Mouse (Mus musculus): Measurements from ENCODE around the gene Nlgn3. TPM values are rescaled to one million over a fixed set of nuclear protein-coding genes. Genes with fewer than 3 reads are reported as not detected.
A peak's percentile ranks its signal among the peaks of the same experiment; 100 is the strongest.
"Not testable (repeated sequence)": the region's sequence is repeated elsewhere in the genome, so short reads cannot be mapped to it uniquely, and the experiment has no call there.

Nlgn3 gene
- polyA plus RNA-seq, 1 experiment from 2014 or later = 25.1 TPM

DNA sequence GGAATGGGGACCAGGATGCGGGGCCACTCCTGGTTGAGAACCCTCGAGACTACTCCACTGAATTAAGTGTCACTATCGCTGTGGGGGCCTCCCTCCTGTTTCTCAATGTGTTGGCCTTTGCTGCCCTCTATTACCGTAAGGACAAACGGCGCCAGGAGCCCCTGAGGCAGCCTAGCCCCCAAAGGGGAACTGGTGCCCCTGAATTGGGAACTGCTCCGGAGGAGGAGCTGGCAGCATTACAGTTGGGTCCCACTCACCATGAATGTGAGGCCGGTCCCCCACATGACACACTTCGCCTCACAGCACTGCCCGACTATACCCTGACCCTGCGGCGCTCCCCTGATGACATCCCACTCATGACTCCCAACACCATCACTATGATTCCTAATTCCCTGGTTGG, 20.8 kb downstream of the Nlgn3 start:
- no peaks in the 10 kb centered on the region for H3K9me3 ChIP-seq (ENCODE audit: control insufficient read depth, low read length)
- ATAC-seq (ENCODE audit: insufficient read depth, low FRiP score, low TSS enrichment) = no peak
- H3K4me1 ChIP-seq (ENCODE audit: control insufficient read depth, insufficient read depth, low read length) = no peaks in the 10 kb centered on the region
- no peak overlapping the region for H3K27ac ChIP-seq (ENCODE audit: low read depth, low read length)
- no peak overlapping the region for H3K9ac ChIP-seq (ENCODE audit: low read length)
- DNase-seq (ENCODE audit: low spot score) = no peak
- 91% methylated on average over 12 of the region's 12 CpGs for WGBS
- no peaks in the 10 kb centered on the region for H3K27me3 ChIP-seq (ENCODE audit: control insufficient read depth, insufficient read depth, low read length)
- H3K4me3 ChIP-seq (ENCODE audit: low read depth, low read length) = no peak overlapping the region
- no peak overlapping the region for H3K4me2 ChIP-seq (ENCODE audit: low read depth)
- no peaks in the 10 kb centered on the region for H3K36me3 ChIP-seq (ENCODE audit: control insufficient read depth, insufficient read depth, low read length)

DNA sequence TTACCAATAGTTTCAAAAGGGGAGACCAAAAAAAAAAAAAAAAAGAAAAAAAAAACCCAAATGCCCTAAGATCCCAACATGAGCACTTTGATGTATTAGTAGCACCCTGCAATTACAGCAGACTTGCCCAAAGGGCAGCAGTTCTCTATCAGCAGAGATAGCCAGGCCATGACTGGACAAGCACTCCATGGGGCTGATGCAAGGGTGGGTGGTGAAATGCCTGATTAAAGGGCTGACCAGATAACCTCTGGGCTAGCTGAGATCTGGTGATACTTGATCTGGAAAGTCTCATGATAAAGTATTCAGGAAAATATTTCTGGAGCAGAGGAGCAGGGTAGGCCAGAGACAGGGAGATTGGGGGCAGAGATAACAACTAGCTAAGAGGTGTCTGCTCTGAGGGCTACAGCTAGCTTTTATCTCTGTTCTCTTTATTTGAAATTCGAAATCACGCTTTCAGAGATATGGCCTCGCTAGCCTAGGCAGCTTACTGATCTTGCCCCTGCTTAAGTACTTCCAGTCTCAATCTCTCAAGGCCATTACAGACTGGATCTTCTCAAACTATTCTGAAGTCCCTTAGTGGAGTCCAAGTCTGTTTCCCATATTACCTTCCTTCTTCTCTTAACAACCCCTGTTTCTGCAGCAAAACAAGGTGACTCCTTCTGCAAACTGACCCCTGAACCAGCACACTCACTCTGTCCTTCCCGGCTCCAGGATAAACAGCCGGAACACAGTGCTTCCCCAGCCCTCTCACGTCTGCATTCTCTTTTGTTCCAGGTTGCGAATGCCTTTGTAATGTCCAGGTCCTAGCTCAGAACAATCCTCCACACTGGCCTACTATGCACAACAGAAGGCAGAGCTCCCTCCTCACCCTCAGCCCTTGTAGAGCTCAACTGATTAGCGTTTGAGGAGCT, 27.3 kb downstream of the Nlgn3 start:
- H3K4me1 ChIP-seq (ENCODE audit: control insufficient read depth, insufficient read depth, low read length) = no peaks in the 10 kb centered on the region
- no peak overlapping the region for H3K9ac ChIP-seq (ENCODE audit: low read length)
- WGBS = 57% methylated on average over 8 of the region's 8 CpGs
- H3K9me3 ChIP-seq (ENCODE audit: control insufficient read depth, low read length) = no peaks in the 10 kb centered on the region
- H3K4me2 ChIP-seq (ENCODE audit: low read depth) = no peak overlapping the region
- ATAC-seq (ENCODE audit: insufficient read depth, low FRiP score, low TSS enrichment) = no peak
- no peaks in the 10 kb centered on the region for H3K36me3 ChIP-seq (ENCODE audit: control insufficient read depth, insufficient read depth, low read length)
- no peak for DNase-seq (ENCODE audit: low spot score)
- H3K27ac ChIP-seq (ENCODE audit: low read depth, low read length) = no peak overlapping the region
- no peak overlapping the region for H3K4me3 ChIP-seq (ENCODE audit: low read depth, low read length)
- H3K27me3 ChIP-seq (ENCODE audit: control insufficient read depth, insufficient read depth, low read length) = no peaks in the 10 kb centered on the region

DNA sequence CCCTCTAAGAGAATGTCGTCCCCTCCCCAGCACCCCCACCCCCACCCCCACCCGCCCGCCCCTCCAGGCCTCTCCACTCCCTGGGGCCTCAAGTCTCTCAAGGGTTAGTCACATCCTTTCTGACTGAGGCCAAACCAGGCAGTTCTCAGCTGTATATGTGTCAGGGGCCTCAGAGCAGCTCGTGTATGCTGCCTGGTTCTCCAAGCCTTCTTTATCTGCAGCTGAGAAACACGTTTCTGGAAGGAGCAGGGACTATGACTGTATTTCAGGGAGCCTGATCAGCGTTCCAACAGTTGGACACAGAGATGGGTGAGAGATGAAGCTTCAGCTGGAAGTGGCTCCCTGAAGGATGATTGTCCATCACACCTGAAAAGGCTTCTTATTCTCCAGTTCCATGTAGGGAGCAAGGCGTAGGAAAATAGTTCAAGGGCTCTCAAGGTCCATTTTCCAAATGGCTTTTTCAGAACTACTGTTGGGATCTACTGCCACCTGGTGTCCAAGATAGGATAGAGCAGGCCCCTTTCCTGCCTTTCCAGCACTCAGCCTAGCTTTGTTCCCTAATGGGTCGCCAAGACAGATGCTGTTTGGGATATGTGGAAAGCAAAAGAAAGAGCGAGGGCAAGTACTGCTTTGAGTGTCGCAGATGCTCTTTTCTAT, 30.5 kb downstream of the Nlgn3 start:
- Histone ChIP-seq H3K4me2 (ENCODE audit: low read depth) (no peak overlapping the region), H3K9ac (ENCODE audit: low read length) (no peak overlapping the region), H3K27ac (ENCODE audit: low read depth, low read length) (no peak overlapping the region), H3K27me3 (ENCODE audit: control insufficient read depth, insufficient read depth, low read length) (no peaks in the 10 kb centered on the region), H3K4me1 (ENCODE audit: control insufficient read depth, insufficient read depth, low read length) (no peaks in the 10 kb centered on the region), H3K4me3 (ENCODE audit: low read depth, low read length) (no peak overlapping the region), H3K36me3 (ENCODE audit: control insufficient read depth, insufficient read depth, low read length) (no peaks in the 10 kb centered on the region), H3K9me3 (ENCODE audit: control insufficient read depth, low read length) (no peaks in the 10 kb centered on the region)
- WGBS = 28% methylated on average over 8 of the region's 10 CpGs
- ATAC-seq (ENCODE audit: insufficient read depth, low FRiP score, low TSS enrichment) = no peak
- peak; percentile 74 for DNase-seq (ENCODE audit: low spot score)

DNA sequence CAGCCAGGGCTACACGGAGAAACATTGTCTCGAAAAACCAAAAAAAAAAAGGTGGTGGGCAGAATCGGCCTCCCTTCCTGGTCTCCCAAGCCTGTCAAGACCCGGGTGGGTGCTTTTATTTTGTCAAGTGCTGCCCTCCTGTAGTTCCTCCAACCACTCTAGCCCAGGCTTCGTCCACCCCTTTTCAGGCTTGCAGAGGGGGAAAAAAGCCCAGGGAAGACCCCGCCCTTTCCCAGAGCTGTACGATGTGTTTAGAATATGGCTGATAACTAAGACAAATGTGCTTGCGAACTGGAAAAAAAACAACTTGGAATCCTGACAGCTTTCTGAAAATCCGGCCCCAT, 33.0 kb downstream of the Nlgn3 start:
- DNase-seq (ENCODE audit: low spot score) = no peak

DNA sequence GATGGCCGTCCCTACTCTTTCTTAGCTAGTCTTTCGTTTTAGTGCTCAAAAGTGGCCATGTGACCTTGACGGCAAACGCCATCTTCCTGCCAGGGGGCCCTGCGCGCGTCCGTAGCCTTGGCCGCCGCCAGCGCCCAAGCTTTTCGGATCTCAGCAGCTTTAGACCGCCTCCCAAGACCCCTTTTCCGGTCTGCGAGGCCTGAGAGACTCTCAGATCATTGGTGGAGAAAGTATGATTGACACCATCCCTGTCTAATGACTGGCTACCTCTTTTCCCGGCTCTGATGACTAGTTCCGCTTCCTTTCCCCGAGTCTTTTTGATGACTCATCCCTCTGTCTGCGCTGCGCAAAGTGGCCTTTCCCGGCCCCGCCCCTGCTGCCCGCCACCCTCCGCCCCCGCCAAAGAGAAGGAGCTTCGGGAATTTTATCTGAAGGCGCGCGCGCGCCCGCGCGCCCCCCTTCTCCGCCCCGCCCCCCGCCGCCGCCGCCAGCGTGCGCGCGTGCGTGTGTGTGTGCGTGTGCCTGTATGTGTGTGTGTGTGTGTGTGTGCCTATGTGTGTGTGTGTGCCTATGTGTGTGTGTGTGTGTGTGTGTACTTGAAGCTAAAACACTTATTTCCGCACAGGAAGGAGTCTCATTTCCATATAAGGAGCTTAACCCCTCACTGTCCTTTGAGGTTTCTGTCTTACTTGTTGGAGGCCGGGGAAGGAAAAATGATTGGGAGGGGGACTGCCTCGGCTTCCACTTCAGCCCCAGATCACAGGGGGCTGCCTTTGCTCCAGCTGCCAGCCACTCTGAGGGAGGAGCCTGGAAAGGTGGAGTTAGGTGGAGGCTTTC, 33.6 kb downstream of the Nlgn3 start:
- DNase-seq (ENCODE audit: low spot score) = peak; percentile 88
- Histone ChIP-seq H3K27ac (ENCODE audit: low read depth, low read length) (peak overlapping the region; percentile 79), H3K4me1 (ENCODE audit: control insufficient read depth, insufficient read depth, low read length) (no peaks in the 10 kb centered on the region), H3K4me2 (ENCODE audit: low read depth) (peak overlapping the region; percentile 41), H3K4me3 (ENCODE audit: low read depth, low read length) (peak overlapping the region; percentile 23; the same call in 1 of the 2 replicates), H3K27me3 (ENCODE audit: control insufficient read depth, insufficient read depth, low read length) (no peaks in the 10 kb centered on the region), H3K9me3 (ENCODE audit: control insufficient read depth, low read length) (no peaks in the 10 kb centered on the region), H3K36me3 (ENCODE audit: control insufficient read depth, insufficient read depth, low read length) (no peaks in the 10 kb centered on the region), H3K9ac (ENCODE audit: low read length) (peak overlapping the region; percentile 47; the same call in 1 of the 2 replicates)
- 16% methylated on average over 28 of the region's 49 CpGs for WGBS
- peak; percentile 94 for ATAC-seq (ENCODE audit: insufficient read depth, low FRiP score, low TSS enrichment)

More for the DNA sequence above, 33.0 kb downstream of the Nlgn3 start:
- WGBS = 50% methylated on average over 9 of the region's 9 CpGs
- H3K9me3 ChIP-seq (ENCODE audit: control insufficient read depth, low read length) = no peaks in the 10 kb centered on the region
- H3K27me3 ChIP-seq (ENCODE audit: control insufficient read depth, insufficient read depth, low read length) = no peaks in the 10 kb centered on the region
- 0 out of 2 replicates have a peak overlapping the region, but pooled peaks have one; percentile 15 for H3K4me3 ChIP-seq (ENCODE audit: low read depth, low read length)
- ATAC-seq (ENCODE audit: insufficient read depth, low FRiP score, low TSS enrichment) = peak; percentile 36; the same call in 1 of the 2 replicates
- H3K4me1 ChIP-seq (ENCODE audit: control insufficient read depth, insufficient read depth, low read length) = no peaks in the 10 kb centered on the region
- H3K27ac ChIP-seq (ENCODE audit: low read depth, low read length) = peak overlapping the region; percentile 79
- peak overlapping the region; percentile 47; the same call in 1 of the 2 replicates for H3K9ac ChIP-seq (ENCODE audit: low read length)
- peak overlapping the region; percentile 35; the same call in 1 of the 2 replicates for H3K4me2 ChIP-seq (ENCODE audit: low read depth)
- no peaks in the 10 kb centered on the region for H3K36me3 ChIP-seq (ENCODE audit: control insufficient read depth, insufficient read depth, low read length)

DNA sequence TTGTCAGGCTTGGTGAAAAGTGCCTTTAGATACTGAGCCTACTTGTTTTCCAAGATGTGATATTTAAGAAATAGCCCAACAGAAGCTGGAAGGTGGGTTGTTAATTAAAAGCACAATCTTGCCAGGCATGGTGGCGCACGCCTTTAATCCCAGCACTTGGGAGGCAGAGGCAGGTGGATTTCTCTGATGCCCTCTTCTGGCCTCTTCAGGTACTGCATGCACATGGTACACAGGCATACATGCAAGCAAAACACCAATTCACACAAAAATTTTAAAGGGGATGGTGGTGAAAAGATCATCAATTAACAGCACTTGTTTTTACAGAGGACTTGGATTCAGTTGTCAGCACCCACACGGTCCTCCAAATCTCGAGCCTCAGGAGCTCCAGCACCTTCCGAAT, 35.6 kb downstream of the Nlgn3 start:
- DNase-seq (ENCODE audit: low spot score) = no peak
- Histone ChIP-seq H3K9ac (ENCODE audit: low read length) (no peak overlapping the region), H3K36me3 (ENCODE audit: control insufficient read depth, insufficient read depth, low read length) (no peaks in the 10 kb centered on the region), H3K9me3 (ENCODE audit: control insufficient read depth, low read length) (no peaks in the 10 kb centered on the region), H3K4me3 (ENCODE audit: low read depth, low read length) (no peak overlapping the region), H3K4me2 (ENCODE audit: low read depth) (no peak overlapping the region), H3K27ac (ENCODE audit: low read depth, low read length) (no peak overlapping the region), H3K4me1 (ENCODE audit: control insufficient read depth, insufficient read depth, low read length) (no peaks in the 10 kb centered on the region), H3K27me3 (ENCODE audit: control insufficient read depth, insufficient read depth, low read length) (no peaks in the 10 kb centered on the region)
- ATAC-seq (ENCODE audit: insufficient read depth, low FRiP score, low TSS enrichment) = no peak
- 93% methylated on average over 5 of the region's 5 CpGs for WGBS

DNA sequence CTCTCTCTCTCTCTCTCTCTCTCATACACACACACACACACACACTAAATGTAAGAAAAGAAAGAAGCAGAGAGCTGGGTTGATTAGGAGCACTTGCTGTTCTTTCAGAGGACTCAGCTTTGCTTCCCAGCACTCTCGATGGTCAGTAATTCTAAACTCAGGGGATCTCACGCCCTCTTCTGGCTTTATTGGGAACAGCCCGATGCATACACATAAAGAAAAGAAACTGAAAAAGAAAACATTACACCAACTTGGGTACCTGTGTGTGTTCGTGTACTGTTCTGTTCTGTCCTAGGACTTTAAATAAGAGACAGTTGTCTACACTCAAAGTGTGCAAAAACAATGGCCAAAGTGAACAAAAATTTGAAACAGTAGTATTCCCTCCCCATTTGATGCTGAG, 39.7 kb downstream of the Nlgn3 start:
- no peaks in the 10 kb centered on the region for H3K4me1 ChIP-seq (ENCODE audit: control insufficient read depth, insufficient read depth, low read length)
- H3K36me3 ChIP-seq (ENCODE audit: control insufficient read depth, insufficient read depth, low read length) = no peaks in the 10 kb centered on the region
- no peak overlapping the region for H3K4me2 ChIP-seq (ENCODE audit: low read depth)
- ATAC-seq (ENCODE audit: insufficient read depth, low FRiP score, low TSS enrichment) (no peak), DNase-seq (ENCODE audit: low spot score) (no peak)
- H3K4me3 ChIP-seq (ENCODE audit: low read depth, low read length) = no peak overlapping the region
- no peaks in the 10 kb centered on the region for H3K9me3 ChIP-seq (ENCODE audit: control insufficient read depth, low read length)
- H3K27me3 ChIP-seq (ENCODE audit: control insufficient read depth, insufficient read depth, low read length) = no peaks in the 10 kb centered on the region
- H3K27ac ChIP-seq (ENCODE audit: low read depth, low read length) = no peak overlapping the region
- H3K9ac ChIP-seq (ENCODE audit: low read length) = no peak overlapping the region
- WGBS = 49% methylated on average over 4 of the region's 4 CpGs

DNA sequence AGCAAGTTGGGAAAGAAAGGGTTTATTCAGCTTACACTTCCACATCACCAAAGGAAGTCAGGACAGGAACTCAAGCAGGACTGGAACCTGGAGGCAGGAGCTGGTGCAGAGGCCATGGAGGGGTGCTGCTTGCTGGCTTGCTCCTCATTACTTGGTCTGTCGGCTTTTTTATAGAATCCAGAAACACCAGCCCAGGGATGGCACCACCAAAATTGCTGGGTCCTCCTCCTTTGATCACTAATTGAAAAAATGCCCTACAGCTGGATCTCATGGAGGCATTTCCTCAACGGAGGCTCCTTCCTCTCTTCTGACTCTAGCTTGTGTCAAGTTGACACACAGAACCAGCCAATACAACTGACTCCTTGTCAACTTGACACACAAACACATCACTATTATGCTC, 43.9 kb downstream of the Nlgn3 start:
- not testable (repeated sequence) for H3K4me1 ChIP-seq (ENCODE audit: control insufficient read depth, insufficient read depth, low read length); H3K36me3 ChIP-seq (ENCODE audit: control insufficient read depth, insufficient read depth, low read length); DNase-seq (ENCODE audit: low spot score); H3K9me3 ChIP-seq (ENCODE audit: control insufficient read depth, low read length); H3K4me2 ChIP-seq (ENCODE audit: low read depth); H3K27me3 ChIP-seq (ENCODE audit: control insufficient read depth, insufficient read depth, low read length); H3K4me3 ChIP-seq (ENCODE audit: low read depth, low read length); H3K9ac ChIP-seq (ENCODE audit: low read length); H3K27ac ChIP-seq (ENCODE audit: low read depth, low read length); ATAC-seq (ENCODE audit: insufficient read depth, low FRiP score, low TSS enrichment)
- 56% methylated on average over 2 of the region's 2 CpGs for WGBS
